Mouse (Mus musculus) thymus, adult 2 months (tissue): Measurements from ENCODE around the gene Sbk2. TPM values are rescaled to one million over a fixed set of nuclear protein-coding genes. Genes with fewer than 3 reads are reported as not detected.

Experiments used
- DNase-seq: peaks from one replicate; pipeline ENCODE4 v3.0.0; 2021
- H3K27ac ChIP-seq: fragments of 200-500 bp; 2 replicates; pipeline ENCODE4 v1.5.1; 2012; ENCODE audit warnings: low read length, control low read depth; ENCODE audit not compliant: control insufficient read depth, insufficient read depth
- H3K27me3 ChIP-seq: fragments of 200-500 bp; 2 replicates; pipeline ENCODE4 v1.6.1; 2012; ENCODE audit warnings: mild to moderate bottlenecking, low read length, moderate library complexity, mixed read lengths; ENCODE audit not compliant: control insufficient read depth, insufficient read depth
- H3K36me3 ChIP-seq: fragments of 200-500 bp; 2 replicates; pipeline ENCODE4 v1.6.1; 2012; ENCODE audit warnings: mild to moderate bottlenecking, low read length, moderate library complexity; ENCODE audit not compliant: control insufficient read depth, insufficient read depth
- H3K4me1 ChIP-seq: fragments of 200-500 bp; replicated peaks from 2 replicates; pipeline ENCODE4 v1.6.1; 2012; ENCODE audit warnings: low read length; ENCODE audit not compliant: control insufficient read depth, insufficient read depth
- H3K4me3 ChIP-seq: fragments of 200-500 bp; 2 replicates; pipeline ENCODE4 v1.5.1; 2012; ENCODE audit warnings: mild to moderate bottlenecking, low read length, control low read depth, moderate library complexity; ENCODE audit not compliant: control insufficient read depth, insufficient read depth
- CTCF ChIP-seq: fragments of 200-500 bp; IDR thresholded peaks from 2 replicates; pipeline ENCODE4 v1.5.1; 2012; ENCODE audit warnings: mild to moderate bottlenecking, control low read depth, low read length, moderate library complexity, borderline replicate concordance; ENCODE audit not compliant: control insufficient read depth, poor library complexity, insufficient read depth; ENCODE audit errors: extremely low read depth
- POLR2A ChIP-seq: fragments of 200-500 bp; IDR thresholded peaks from 2 replicates; pipeline ENCODE4 v1.6.1; 2012; ENCODE audit warnings: mild to moderate bottlenecking, low read length, control low read depth, moderate library complexity; ENCODE audit not compliant: control insufficient read depth, poor library complexity, insufficient read depth; ENCODE audit errors: extremely low read depth
- WGBS: fragments of 180-500 bp; shearing (Covaris S2); methylation state at CpG from one replicate; pipeline ENCODE4 v1.1.7; 2018; 5-methylcytosine and 5-hydroxymethylcytosine counted together
- polyA plus RNA-seq: library from polyadenylated mRNA; depleted of rRNA; stranded (reverse); fragments of >200 nt; gene quantifications from 2 replicates; pipeline ENCODE4 v1.2.3, GENCODE M21; 2012

Sbk2 gene
- polyA plus RNA-seq, 1 experiment: 5.4 TPM

- H3K27ac ChIP-seq: no peak within 1 kb of the TSS
- peak within 1 kb of the TSS; percentile 90 for H3K4me3 ChIP-seq
- no peak for TF ChIP-seq POLR2A
- no peak for TF ChIP-seq CTCF
- 9% methylated on average over 20 of the region's 26 CpGs for WGBS
- peaks cover 18% of the 10 kb centered on the region for H3K4me1 ChIP-seq
- peak; percentile 89 for DNase-seq
- no peaks in the 10 kb centered on the region for H3K27me3 ChIP-seq
- no peaks in the 10 kb centered on the region for H3K36me3 ChIP-seq
Measured at GRCm38 (mm10) chr7:4996003-4996895, 32.0 kb upstream of the Sbk2 start, which contains the start of gene Zfp579. Gene Zfp579 (minus strand): TSS chr7:4996158.

- no peak overlapping the region for H3K27ac ChIP-seq
- peak; percentile 7 for DNase-seq
- TF ChIP-seq POLR2A: no peak
- no peaks in the 10 kb centered on the region for H3K36me3 ChIP-seq
- WGBS: 12% methylated on average over 19 of the region's 19 CpGs
- peaks cover 18% of the 10 kb centered on the region for H3K4me1 ChIP-seq
- no peaks in the 10 kb centered on the region for H3K27me3 ChIP-seq
- H3K4me3 ChIP-seq: peak overlapping the region; percentile 90
Measured at GRCm38 (mm10) chr7:4995268-4996002, 31.2 kb upstream of the Sbk2 start.

GRCm38 (mm10) chr7:4993999-4994788 is 30.0 kb upstream of the Sbk2 start:
- TF ChIP-seq CTCF (no peak), POLR2A (no peak)
- no peaks in the 10 kb centered on the region for H3K27me3 ChIP-seq
- peaks cover 18% of the 10 kb centered on the region for H3K4me1 ChIP-seq
- WGBS: 93% methylated on average over 59 of the region's 59 CpGs
- H3K4me3 ChIP-seq: no peak overlapping the region
- H3K36me3 ChIP-seq: no peaks in the 10 kb centered on the region
- H3K27ac ChIP-seq: no peak overlapping the region
- no peak for DNase-seq

GRCm38 (mm10) chr7:4993347-4993998 is 29.3 kb upstream of the Sbk2 start:
- DNase-seq: no peak
- 97% methylated on average over 55 of the region's 55 CpGs for WGBS
- no peak overlapping the region for H3K4me3 ChIP-seq
- no peak for TF ChIP-seq POLR2A
- TF ChIP-seq CTCF: no peak
- peaks cover 18% of the 10 kb centered on the region for H3K4me1 ChIP-seq
- H3K27ac ChIP-seq: no peak overlapping the region
- no peaks in the 10 kb centered on the region for H3K36me3 ChIP-seq
- no peaks in the 10 kb centered on the region for H3K27me3 ChIP-seq

- no peaks in the 10 kb centered on the region for H3K36me3 ChIP-seq
- no peak for TF ChIP-seq POLR2A
- no peak for TF ChIP-seq CTCF
- H3K4me1 ChIP-seq: no peaks in the 10 kb centered on the region
- DNase-seq: no peak
- no peaks in the 10 kb centered on the region for H3K27me3 ChIP-seq
- 56% methylated on average over 2 of the region's 2 CpGs for WGBS
- no peak overlapping the region for H3K27ac ChIP-seq
- no peak overlapping the region for H3K4me3 ChIP-seq
Measured at GRCm38 (mm10) chr7:4988250-4988649, 24.0 kb upstream of the Sbk2 start.

GRCm38 (mm10) chr7:4976832-4977231 is 12.6 kb upstream of the Sbk2 start:
- TF ChIP-seq POLR2A (no peak), CTCF (no peak)
- 97% methylated on average over 7 of the region's 7 CpGs for WGBS

More at GRCm38 (mm10) chr7:4976832-4977231, 12.6 kb upstream of the Sbk2 start:
- no peak for DNase-seq
- H3K36me3 ChIP-seq: no peaks in the 10 kb centered on the region
- no peak overlapping the region for H3K4me3 ChIP-seq
- no peaks in the 10 kb centered on the region for H3K4me1 ChIP-seq
- 0 out of 2 replicates have a peak, but pooled peaks cover 2% of the 10 kb centered on the region for H3K27me3 ChIP-seq
- no peak overlapping the region for H3K27ac ChIP-seq
